Mouse (Mus musculus) thymus, adult 2 months (tissue): Measurements from ENCODE around the gene Muc5ac.

Experiments used
- CTCF ChIP-seq: fragments of 200-500 bp; IDR thresholded peaks from 2 replicates; pipeline ENCODE4 v1.5.1; 2012; ENCODE audit warnings: mild to moderate bottlenecking, control low read depth, low read length, moderate library complexity, borderline replicate concordance; ENCODE audit not compliant: control insufficient read depth, poor library complexity, insufficient read depth; ENCODE audit errors: extremely low read depth
- POLR2A ChIP-seq: fragments of 200-500 bp; IDR thresholded peaks from 2 replicates; pipeline ENCODE4 v1.6.1; 2012; ENCODE audit warnings: mild to moderate bottlenecking, low read length, control low read depth, moderate library complexity; ENCODE audit not compliant: control insufficient read depth, poor library complexity, insufficient read depth; ENCODE audit errors: extremely low read depth

GRCm38 (mm10) chr7:141824398-141824797 is 35.6 kb downstream of the Muc5ac start:
- TF ChIP-seq CTCF (no peak), POLR2A (no peak)
